Mouse (Mus musculus): ENCODE measurements at regions not wholly inside any gene's neighbourhood (a gene's known extent, or its start where the extent isn't known, plus 50 kb on each side); places are given as distances from the start of the nearest gene placed in this dataset.

DNA sequence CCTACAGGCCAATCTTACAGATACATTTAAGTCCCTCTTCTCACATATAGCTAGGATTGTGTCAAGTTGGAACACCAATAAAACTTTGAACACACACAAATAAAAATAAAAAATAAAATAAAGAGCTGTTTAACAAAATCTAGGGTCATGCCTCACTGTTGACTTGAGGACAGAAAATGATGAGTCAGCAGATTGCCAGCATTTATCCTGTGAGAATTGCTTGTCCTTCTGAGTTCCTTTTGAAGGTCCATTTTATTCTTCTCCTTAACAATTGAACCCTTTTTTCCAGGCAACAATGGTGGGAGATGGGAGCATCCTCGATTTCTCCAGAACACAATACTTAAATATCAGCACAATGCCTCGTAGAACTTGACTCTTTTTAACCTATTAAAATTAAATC is 1022.4 kb upstream of the Adgrl4 start:
- no peak for DNase-seq (ENCODE audit: low spot score in 2 of 2)

DNA sequence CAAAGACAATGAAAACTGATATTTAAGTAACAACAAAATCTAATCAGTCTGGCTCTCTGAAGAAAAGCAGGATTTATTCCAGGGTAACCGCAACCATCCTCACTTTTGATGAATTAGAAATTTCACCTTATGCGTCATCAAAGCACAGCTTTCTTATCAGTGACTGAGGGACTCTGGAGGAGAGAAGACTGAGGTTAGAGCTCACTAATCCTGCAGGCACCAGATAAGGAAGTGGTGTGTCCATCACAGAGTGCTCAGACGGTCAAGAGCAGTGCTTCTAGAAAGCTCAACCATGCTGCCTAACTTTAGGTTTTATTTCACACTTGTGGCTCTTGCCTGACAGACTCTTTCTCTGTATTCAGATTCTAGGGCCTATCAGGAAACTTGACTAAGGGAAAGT is 1021.2 kb upstream of the Adgrl4 start:
- no peak for DNase-seq (ENCODE audit: low spot score in 2 of 2)

DNA sequence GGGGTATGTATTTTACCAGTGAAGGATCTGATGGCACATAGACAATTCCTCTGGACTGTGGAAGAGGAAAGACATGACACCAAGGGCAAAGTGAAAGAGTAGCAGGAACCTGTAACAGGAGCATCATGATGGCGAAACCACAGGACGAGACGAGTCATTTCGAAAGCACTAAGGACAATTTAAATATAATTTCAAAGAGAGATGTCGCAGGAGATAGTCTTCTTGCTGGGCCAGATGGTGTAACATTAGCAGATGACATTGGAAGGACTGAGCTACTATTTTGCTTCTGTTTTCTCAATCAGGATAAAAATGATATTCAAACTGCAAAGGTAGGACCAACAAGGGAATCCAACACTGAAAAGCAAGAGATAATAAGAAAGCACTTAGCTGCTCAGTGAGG is 1009.7 kb upstream of the Adgrl4 start:
- DNase-seq (ENCODE audit: low spot score in 2 of 2), result no peak

DNA sequence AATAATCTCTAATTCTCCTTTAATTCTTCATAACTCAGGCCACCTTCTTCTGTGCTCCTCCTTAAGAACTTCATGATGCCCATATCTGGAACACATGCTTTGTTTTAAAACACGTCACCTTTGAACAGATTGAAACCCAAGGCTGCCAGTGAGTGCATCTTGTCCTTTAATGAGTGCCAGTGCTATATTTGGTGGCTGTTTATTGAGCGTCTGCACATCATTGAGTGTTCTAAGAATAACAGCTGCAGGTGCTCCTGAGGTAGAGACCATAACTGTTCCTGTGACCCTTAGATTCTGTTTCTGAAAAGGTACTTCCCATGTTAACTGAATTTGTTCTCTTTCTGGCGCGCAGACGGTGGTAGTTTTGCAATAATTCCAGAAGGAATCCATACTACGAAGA is 1006.4 kb upstream of the Adgrl4 start:
- DNase-seq (ENCODE audit: low spot score in 2 of 2), result no peak

DNA sequence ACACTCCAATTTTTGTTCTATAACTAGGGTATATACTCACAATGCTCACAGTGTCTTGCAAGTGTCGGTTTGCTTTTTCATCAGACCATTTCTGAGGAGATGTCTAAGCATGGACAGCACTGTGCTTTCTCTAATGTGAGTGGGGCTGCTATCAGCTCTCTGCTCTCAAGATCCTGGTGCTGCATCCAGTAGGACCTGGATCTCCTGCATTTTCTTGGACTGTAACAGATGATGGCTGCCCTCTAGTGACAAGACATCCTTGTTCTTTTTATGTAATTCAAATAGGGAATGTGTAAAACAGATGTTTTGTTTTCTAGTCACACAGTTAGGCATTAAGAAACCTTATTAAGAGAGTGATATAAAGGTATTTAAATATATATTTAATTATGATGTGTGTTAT is 1002.5 kb upstream of the Adgrl4 start:
- DNase-seq (ENCODE audit: low spot score in 2 of 2), result peak in 1 of 2 experiments; percentile 11

DNA sequence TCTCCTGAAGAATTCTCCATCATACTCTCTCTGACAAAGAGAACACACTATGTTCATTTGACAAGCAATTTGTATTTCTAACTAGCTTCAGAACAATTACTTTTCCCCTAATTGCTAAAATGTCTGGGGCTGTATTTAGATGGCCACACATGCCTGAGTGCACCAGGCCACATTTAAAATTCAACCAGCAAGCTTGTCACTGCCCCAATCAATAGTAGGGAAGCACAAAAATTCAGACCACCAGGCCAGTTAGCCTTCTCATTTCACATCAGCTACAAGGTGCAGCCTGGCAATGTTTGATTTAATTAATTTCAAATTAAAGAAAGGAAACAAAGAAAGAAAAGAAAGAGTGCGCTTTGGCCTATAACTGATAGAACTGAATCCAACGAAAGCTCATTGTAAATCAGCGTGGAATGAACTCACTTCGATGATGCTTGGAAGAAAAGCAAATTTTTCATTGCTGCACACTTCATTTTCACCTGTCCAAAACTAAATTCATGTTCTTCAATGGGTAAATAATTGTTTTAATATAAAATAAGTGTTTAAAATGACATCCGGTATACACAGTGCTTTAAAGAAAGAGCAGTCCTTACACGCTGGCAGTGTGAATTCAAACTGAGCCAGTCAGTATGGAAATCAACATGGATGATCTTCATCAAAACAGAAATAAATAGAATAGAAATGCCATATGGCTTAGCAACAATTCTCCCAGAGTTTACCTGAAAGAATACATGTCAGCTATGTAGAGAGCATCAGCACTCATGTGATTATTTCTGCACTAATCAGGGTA is 1001.7 kb upstream of the Adgrl4 start:
- no peak for DNase-seq (ENCODE audit: low spot score in 2 of 2)

Data from layer of hippocampus, postnatal 10 days (tissue).